Comparison of ENCODE assay signal across 9 mouse cellular contexts in genomic region chr11:120579316-120580107, GRCm38 (mm10). TPM values are rescaled to one million over a fixed set of nuclear protein-coding genes. Genes with fewer than 3 reads are reported as not detected.
A peak's percentile ranks its signal among the peaks of the same experiment; 100 is the strongest.
DNase-seq lines count a peak whose midpoint lies in the region; ATAC-seq and TF ChIP-seq lines count a peak whose summit lies in the region.
"Had no signal": no experiment of that assay in that cellular context is flagged by ENCODE, and none has a peak within 500 bp of the region (broad histone marks: within the 10 kb centered on the region; RNA-seq: fewer than 3 reads in every experiment).

No protein-coding gene starts in this region.

- H3K36me3 ChIP-seq in E14TG2a.4 (ENCODE audit: insufficient read depth, low read length), result peaks cover 48% of the 10 kb centered on the region
- H3K36me3 ChIP-seq in heart, embryonic 14.5 days (ENCODE audit: control insufficient read depth, insufficient read depth, low read length), result peaks cover 43% of the 10 kb centered on the region
- H3K36me3 ChIP-seq in lung, embryonic 14.5 days (ENCODE audit: insufficient read depth), result peaks cover 56% of the 10 kb centered on the region

- DNase-seq in kidney, postnatal 10 days, result peak; percentile 85
- peak; percentile 93 for DNase-seq in lung, embryonic 14.5 days
- DNase-seq in thymus, postnatal 14 days, result peak; percentile 88

- no peaks in the 10 kb centered on the region for H3K27me3 ChIP-seq in E14TG2a.4 (ENCODE audit: insufficient read depth, low read length)
- H3K27me3 ChIP-seq in heart, embryonic 14.5 days (ENCODE audit: control insufficient read depth, insufficient read depth, low read length), result no peaks in the 10 kb centered on the region
- no peaks in the 10 kb centered on the region for H3K27me3 ChIP-seq in lung, embryonic 14.5 days (ENCODE audit: insufficient read depth, low read length)

- TF ChIP-seq POLR2A in bone marrow, adult 2 months (IDR thresholded peaks at IDR 0.05; ENCODE audit: borderline replicate concordance, control insufficient read depth, low read depth, low read length), result no peak
- peak; percentile 7; the same call in 1 of the 2 replicates for TF ChIP-seq POLR2A in embryonic fibroblast, embryonic 13.5 days (IDR thresholded peaks at IDR 0.05; ENCODE audit: low read depth, low read length)

- peaks cover 64% of the 10 kb centered on the region for H3K4me1 ChIP-seq in E14TG2a.4 (replicated peaks; ENCODE audit: low read depth, low read length)
- peaks cover 4% of the 10 kb centered on the region for H3K4me1 ChIP-seq in bone marrow, adult 2 months (ENCODE audit: control insufficient read depth, insufficient read depth, low read length)
- H3K4me1 ChIP-seq in embryonic fibroblast, embryonic 13.5 days (ENCODE audit: control insufficient read depth, insufficient read depth, low read length), result 0 out of 2 replicates have a peak, but pooled peaks cover 6% of the 10 kb centered on the region
- peaks cover 21 to 26% of the 10 kb centered on the region in 2 experiments for H3K4me1 ChIP-seq in heart, embryonic 14.5 days (ENCODE audit: control insufficient read depth in 2 of 2, insufficient read depth in 2 of 2, low read length in 2 of 2)
- peaks cover 11% of the 10 kb centered on the region for H3K4me1 ChIP-seq in lung, embryonic 14.5 days (ENCODE audit: insufficient read depth)

- peak overlapping the region; percentile 62 for H3K27ac ChIP-seq in bone marrow, adult 2 months (ENCODE audit: control insufficient read depth, insufficient read depth, low read depth, low read length, poor library complexity)
- no peak overlapping the region for H3K27ac ChIP-seq in embryonic fibroblast, embryonic 13.5 days (ENCODE audit: insufficient read depth, low read length)
- H3K27ac ChIP-seq in heart, embryonic 14.5 days (replicated peaks in 1 of 2; ENCODE audit: control insufficient read depth in 1 of 2, insufficient read depth in 1 of 2, low read depth in 2 of 2, low read length in 2 of 2), result peak overlapping the region in 1 of 2 experiments; percentile 91; a peak in 2 of 4 replicates
- 0 out of 2 replicates have a peak overlapping the region, but pooled peaks have one; percentile 96 for H3K27ac ChIP-seq in lung, embryonic 14.5 days (ENCODE audit: low read depth)

- peak overlapping the region; percentile 96 for H3K4me3 ChIP-seq in E14TG2a.4 (replicated peaks; ENCODE audit: low read length)
- peak overlapping the region; percentile 91 for H3K4me3 ChIP-seq in bone marrow, adult 2 months (replicated peaks; ENCODE audit: control insufficient read depth, low read depth, low read length)
- peak overlapping the region; percentile 97 for H3K4me3 ChIP-seq in embryonic fibroblast, embryonic 13.5 days (ENCODE audit: insufficient read depth, low read length)
- peak overlapping the region; percentile 81 to 91 for H3K4me3 ChIP-seq in heart, embryonic 14.5 days (ENCODE audit: control insufficient read depth in 1 of 2, insufficient read depth in 1 of 2, low read depth in 1 of 2, low read length in 2 of 2)
- peak overlapping the region; percentile 94 for H3K4me3 ChIP-seq in lung, embryonic 14.5 days (ENCODE audit: low read depth, low read length)

- peak; percentile 100 for TF ChIP-seq CTCF in E14TG2a.4 (conservative IDR thresholded peaks at IDR 0.05; ENCODE audit: low read length)
- TF ChIP-seq CTCF in bone marrow, adult 2 months (IDR thresholded peaks at IDR 0.05; ENCODE audit: control insufficient read depth, insufficient read depth, low read length), result peak; percentile 73
- peak; percentile 46; the same call in 1 of the 2 replicates for TF ChIP-seq CTCF in embryonic fibroblast, embryonic 13.5 days (IDR thresholded peaks at IDR 0.05; ENCODE audit: borderline replicate concordance, insufficient read depth, low read length)
- TF ChIP-seq CTCF in lung, embryonic 14.5 days (IDR thresholded peaks at IDR 0.05; ENCODE audit: low read depth), result peak; percentile 94

- peak overlapping the region; percentile 93 for H3K4me2 ChIP-seq in heart, embryonic 14.5 days (ENCODE audit: low read length)
- peak overlapping the region; percentile 95 for H3K4me2 ChIP-seq in lung, embryonic 14.5 days

- peak overlapping the region; percentile 95 for H3K9ac ChIP-seq in heart, embryonic 14.5 days (ENCODE audit: low read length)
- H3K9ac ChIP-seq in lung, embryonic 14.5 days, result peak overlapping the region; percentile 93

- no peaks in the 10 kb centered on the region for H3K9me3 ChIP-seq in E14TG2a.4 (ENCODE audit: low read length)
- H3K9me3 ChIP-seq in heart, embryonic 14.5 days (ENCODE audit: control insufficient read depth, low read length), result 0 out of 2 replicates have a peak, but pooled peaks cover 3% of the 10 kb centered on the region
- no peaks in the 10 kb centered on the region for H3K9me3 ChIP-seq in lung, embryonic 14.5 days (ENCODE audit: low read depth, low read length)

- WGBS in bone marrow, adult 2 months, result 67% methylated on average over 15 of the region's 15 CpGs
- WGBS in heart, embryonic 14.5 days, result 43% methylated on average over 15 of the region's 15 CpGs
- 50% methylated on average over 15 of the region's 15 CpGs for WGBS in lung, embryonic 14.5 days

- ATAC-seq in heart, embryonic 14.5 days (ENCODE audit: insufficient number of reproducible peaks, insufficient read depth, low FRiP score, low read depth), result no peak
- no peak for ATAC-seq in lung, embryonic 14.5 days (ENCODE audit: insufficient read depth)
- peak; percentile 28; the same call in 1 of the 2 replicates for ATAC-seq in neutrophil, adult 5-6 weeks (ENCODE audit: extremely low read depth, insufficient number of reproducible peaks, low FRiP score, poor library complexity, severe bottlenecking)

RNA-seq across cellular contexts. Expression of gene Arhgdia, which starts 1.9 kb away (rescaled TPM):
- polyA plus RNA-seq in bone marrow, adult 2 months (2011; ENCODE audit: insufficient read depth, insufficient read length, low replicate concordance, missing spikeins), result 112 and 172 TPM in 2 replicates
- 500 and 534 TPM in 2 replicates for polyA plus RNA-seq in embryonic fibroblast, embryonic 13.5 days (2011; ENCODE audit: insufficient read length, low read depth, missing spikeins)
- 360 and 367 TPM in 2 replicates for polyA plus RNA-seq in heart, embryonic 14.5 days (2014; fragmentation: Nextera tagmentation; extraction: Ambion mirVana)
- polyA plus RNA-seq in lung, embryonic 14.5 days (2014; fragmentation: Nextera tagmentation; extraction: Ambion mirVana), result 717 and 734 TPM in 2 replicates
- 166 and 185 TPM in 2 replicates for total RNA-seq in neutrophil, adult 5-6 weeks (2017)

RNA-seq across cellular contexts. Expression of gene P4hb, which starts 6.5 kb away (rescaled TPM):
- 86.5 and 236 TPM in 2 replicates for polyA plus RNA-seq in bone marrow, adult 2 months (2011; ENCODE audit: insufficient read depth, insufficient read length, low replicate concordance, missing spikeins)
- polyA plus RNA-seq in embryonic fibroblast, embryonic 13.5 days (2011; ENCODE audit: insufficient read length, low read depth, missing spikeins), result 846 and 907 TPM in 2 replicates
- 431 and 451 TPM in 2 replicates for polyA plus RNA-seq in heart, embryonic 14.5 days (2014; fragmentation: Nextera tagmentation; extraction: Ambion mirVana)
- 872 and 897 TPM in 2 replicates for polyA plus RNA-seq in lung, embryonic 14.5 days (2014; fragmentation: Nextera tagmentation; extraction: Ambion mirVana)
- total RNA-seq in neutrophil, adult 5-6 weeks (2017), result 122 and 155 TPM in 2 replicates

RNA-seq across cellular contexts. Expression of gene Alyref, which starts 18.7 kb away (rescaled TPM):
- 165 and 174 TPM in 2 replicates for polyA plus RNA-seq in bone marrow, adult 2 months (2011; ENCODE audit: insufficient read depth, insufficient read length, low replicate concordance, missing spikeins)
- polyA plus RNA-seq in embryonic fibroblast, embryonic 13.5 days (2011; ENCODE audit: insufficient read length, low read depth, missing spikeins), result 112 and 150 TPM in 2 replicates
- polyA plus RNA-seq in heart, embryonic 14.5 days (2014; fragmentation: Nextera tagmentation; extraction: Ambion mirVana), result 251 and 254 TPM in 2 replicates
- polyA plus RNA-seq in lung, embryonic 14.5 days (2014; fragmentation: Nextera tagmentation; extraction: Ambion mirVana), result 617 and 627 TPM in 2 replicates
- total RNA-seq in neutrophil, adult 5-6 weeks (2017), result 52.7 and 88.0 TPM in 2 replicates

RNA-seq across cellular contexts. Expression of gene Anapc11, which starts 18.7 kb away (rescaled TPM):
- polyA plus RNA-seq in bone marrow, adult 2 months (2011; ENCODE audit: insufficient read depth, insufficient read length, low replicate concordance, missing spikeins), result 26.6 and 32.6 TPM in 2 replicates
- 78.0 and 87.2 TPM in 2 replicates for polyA plus RNA-seq in embryonic fibroblast, embryonic 13.5 days (2011; ENCODE audit: insufficient read length, low read depth, missing spikeins)
- polyA plus RNA-seq in heart, embryonic 14.5 days (2014; fragmentation: Nextera tagmentation; extraction: Ambion mirVana), result 223 and 251 TPM in 2 replicates
- 229 and 237 TPM in 2 replicates for polyA plus RNA-seq in lung, embryonic 14.5 days (2014; fragmentation: Nextera tagmentation; extraction: Ambion mirVana)
- total RNA-seq in neutrophil, adult 5-6 weeks (2017), result 15.7 and 22.0 TPM in 2 replicates

RNA-seq across cellular contexts. Expression of gene Ppp1r27, which starts 28.6 kb away (rescaled TPM):
- not detected in 2 replicates for polyA plus RNA-seq in bone marrow, adult 2 months (2011; ENCODE audit: insufficient read depth, insufficient read length, low replicate concordance, missing spikeins)
- not detected in 2 replicates for polyA plus RNA-seq in embryonic fibroblast, embryonic 13.5 days (2011; ENCODE audit: insufficient read length, low read depth, missing spikeins)
- not detected in 2 replicates for polyA plus RNA-seq in heart, embryonic 14.5 days (2014; fragmentation: Nextera tagmentation; extraction: Ambion mirVana)
- polyA plus RNA-seq in lung, embryonic 14.5 days (2014; fragmentation: Nextera tagmentation; extraction: Ambion mirVana), result not detected in 2 replicates
- not detected in 2 replicates for total RNA-seq in neutrophil, adult 5-6 weeks (2017)
- polyA plus RNA-seq: large intestine, adult 2 months had no signal

Comparison
In these comparisons a context has a peak if more than half of its experiments do, and no peak if none do; other contexts are left out.
1. CTCF ChIP-seq: peak in every context shown above with its lines; median percentile 100 in E14TG2a.4; 94 in lung, embryonic 14.5 days; 73 in bone marrow, adult 2 months; 46 in embryonic fibroblast, embryonic 13.5 days.